Mouse (Mus musculus): Measurements from ENCODE around the gene Rad21l. TPM values are rescaled to one million over a fixed set of nuclear protein-coding genes. Genes with fewer than 3 reads are reported as not detected.

Rad21l gene
- total and polyA plus RNA-seq, 2 experiments from 2014 or later, result 0.15 to 0.44 TPM

GRCm38 (mm10) chr2:151701231-151702145, 33.2 kb upstream of the Rad21l start, which contains the start of gene Tmem74b:
Gene Tmem74b (plus strand): TSS chr2:151702008.
- no peak for TF ChIP-seq CTCF (IDR thresholded peaks at IDR 0.05)

GRCm38 (mm10) chr2:151682976-151683375, 14.6 kb upstream of the Rad21l start:
- ATAC-seq (ENCODE audit: low FRiP score) (no peak), DNase-seq (ENCODE audit: low spot score) (no peak)
- Histone ChIP-seq H3K27me3 (ENCODE audit: insufficient read depth, low read length) (no peaks in the 10 kb centered on the region), H3K9me3 (ENCODE audit: low read length) (no peaks in the 10 kb centered on the region), H3K36me3 (ENCODE audit: insufficient read depth, low read length) (no peaks in the 10 kb centered on the region), H3K9ac (replicated peaks; ENCODE audit: low read length, poor library complexity, severe bottlenecking) (no peak overlapping the region), H3K4me3 (ENCODE audit: low read depth, low read length) (no peak overlapping the region), H3K27ac (ENCODE audit: low read depth, low read length) (no peak overlapping the region), H3K4me2 (ENCODE audit: low read depth, low read length, poor library complexity, severe bottlenecking) (no peak overlapping the region), H3K4me1 (ENCODE audit: insufficient read depth, low read length) (no peaks in the 10 kb centered on the region)
- TF ChIP-seq CTCF (IDR thresholded peaks at IDR 0.05), result no peak
- 86% methylated on average over 4 of the region's 4 CpGs for WGBS

More at GRCm38 (mm10) chr2:151701231-151702145, 33.2 kb upstream of the Rad21l start, which contains the start of gene Tmem74b:
- 5% methylated on average over 25 of the region's 25 CpGs for WGBS
- Histone ChIP-seq H3K27me3 (ENCODE audit: insufficient read depth, low read length) (no peaks in the 10 kb centered on the region), H3K4me2 (ENCODE audit: low read depth, low read length, poor library complexity, severe bottlenecking) (peak within 1 kb of the TSS; percentile 84), H3K4me1 (ENCODE audit: insufficient read depth, low read length) (peaks cover 6% of the 10 kb centered on the region; the same call in 1 of the 2 replicates), H3K27ac (ENCODE audit: low read depth, low read length) (peak within 1 kb of the TSS; percentile 68), H3K4me3 (ENCODE audit: low read depth, low read length) (peak within 1 kb of the TSS; percentile 90), H3K36me3 (ENCODE audit: insufficient read depth, low read length) (peaks cover 10% of the 10 kb centered on the region), H3K9me3 (ENCODE audit: low read length) (no peaks in the 10 kb centered on the region), H3K9ac (replicated peaks; ENCODE audit: low read length, poor library complexity, severe bottlenecking) (peak within 1 kb of the TSS; percentile 90)
- peak; percentile 12 for DNase-seq (ENCODE audit: low spot score)
- ATAC-seq (ENCODE audit: low FRiP score), result peak; percentile 52

- no peak overlapping the region for H3K27ac ChIP-seq (ENCODE audit: low read depth, low read length)
- H3K27me3 ChIP-seq (ENCODE audit: insufficient read depth, low read length), result no peaks in the 10 kb centered on the region
- no peak overlapping the region for H3K4me3 ChIP-seq (ENCODE audit: low read depth, low read length)
- 47% methylated on average over 3 of the region's 3 CpGs for WGBS
- peak; percentile 70; the same call in 1 of the 2 replicates for ATAC-seq (ENCODE audit: low FRiP score)
- peak; percentile 84 for TF ChIP-seq CTCF (IDR thresholded peaks at IDR 0.05)
- H3K4me2 ChIP-seq (ENCODE audit: low read depth, low read length, poor library complexity, severe bottlenecking), result no peak overlapping the region
- DNase-seq (ENCODE audit: low spot score), result peak; percentile 65
- no peaks in the 10 kb centered on the region for H3K9me3 ChIP-seq (ENCODE audit: low read length)
- H3K36me3 ChIP-seq (ENCODE audit: insufficient read depth, low read length), result no peaks in the 10 kb centered on the region
- no peak overlapping the region for H3K9ac ChIP-seq (replicated peaks; ENCODE audit: low read length, poor library complexity, severe bottlenecking)
- H3K4me1 ChIP-seq (ENCODE audit: insufficient read depth, low read length), result no peaks in the 10 kb centered on the region
These were observed 14.0 kb upstream of the Rad21l start for GRCm38 (mm10) chr2:151682357-151682756.

- Histone ChIP-seq H3K4me2 (ENCODE audit: low read depth, low read length, poor library complexity, severe bottlenecking) (no peak overlapping the region), H3K9ac (replicated peaks; ENCODE audit: low read length, poor library complexity, severe bottlenecking) (no peak overlapping the region), H3K4me1 (ENCODE audit: insufficient read depth, low read length) (no peaks in the 10 kb centered on the region), H3K27me3 (ENCODE audit: insufficient read depth, low read length) (no peaks in the 10 kb centered on the region), H3K9me3 (ENCODE audit: low read length) (no peaks in the 10 kb centered on the region), H3K4me3 (ENCODE audit: low read depth, low read length) (no peak overlapping the region), H3K36me3 (ENCODE audit: insufficient read depth, low read length) (no peaks in the 10 kb centered on the region), H3K27ac (ENCODE audit: low read depth, low read length) (no peak overlapping the region)
- TF ChIP-seq CTCF (IDR thresholded peaks at IDR 0.05), result peak; percentile 61
- ATAC-seq (ENCODE audit: low FRiP score) (no peak), DNase-seq (ENCODE audit: low spot score) (peak; percentile 31)
- 60% methylated on average over 2 of the region's 2 CpGs for WGBS
These were observed 7.9 kb upstream of the Rad21l start for GRCm38 (mm10) chr2:151676234-151676633.

GRCm38 (mm10) chr2:151670968-151671329, 2.6 kb upstream of the Rad21l start:
- DNase-seq (ENCODE audit: low spot score) (peak; percentile 6), ATAC-seq (ENCODE audit: low FRiP score) (0 out of 2 replicates have a peak, but pooled peaks have one; percentile 41)
- H3K9ac ChIP-seq (replicated peaks; ENCODE audit: low read length, poor library complexity, severe bottlenecking), result no peak overlapping the region
- no peak overlapping the region for H3K4me3 ChIP-seq (ENCODE audit: low read depth, low read length)
- H3K36me3 ChIP-seq (ENCODE audit: insufficient read depth, low read length), result no peaks in the 10 kb centered on the region
- no peak for TF ChIP-seq CTCF (IDR thresholded peaks at IDR 0.05)
- no peaks in the 10 kb centered on the region for H3K4me1 ChIP-seq (ENCODE audit: insufficient read depth, low read length)
- H3K27me3 ChIP-seq (ENCODE audit: insufficient read depth, low read length), result no peaks in the 10 kb centered on the region
- H3K4me2 ChIP-seq (ENCODE audit: low read depth, low read length, poor library complexity, severe bottlenecking), result no peak overlapping the region
- 50% methylated on average over 1 of the region's 1 CpGs for WGBS
- H3K27ac ChIP-seq (ENCODE audit: low read depth, low read length), result no peak overlapping the region
- no peaks in the 10 kb centered on the region for H3K9me3 ChIP-seq (ENCODE audit: low read length)

Data from midbrain, postnatal 0 days (tissue).